Mouse (Mus musculus): Measurements from ENCODE around the gene Ptprm.

The Ptprm gene

GRCm38 (mm10) chr17:66637951-66638722 lies 716.1 kb downstream of the Ptprm start:
- peak; percentile 39 to 68 for DNase-seq

GRCm38 (mm10) chr17:66619996-66620656 lies 734.1 kb downstream of the Ptprm start:
- no peak for DNase-seq

- no peak for DNase-seq
These were observed 734.9 kb downstream of the Ptprm start for GRCm38 (mm10) chr17:66619255-66619826.

Data from cerebellum, postnatal 10 days (tissue).